Mouse (Mus musculus) bone marrow, adult 2 months (tissue): ENCODE results near the gene Rpl9-ps6. TPM values are rescaled to one million over a fixed set of nuclear protein-coding genes. Genes with fewer than 3 reads are reported as not detected.

Experiments used
- H3K27ac ChIP-seq: fragments of 200-500 bp; 2 replicates; pipeline ENCODE4 v1.5.1; 2012; ENCODE audit warnings: low read depth, mild to moderate bottlenecking, control low read depth, inconsistent platforms, low read length; ENCODE audit not compliant: control insufficient read depth, poor library complexity, insufficient read depth
- H3K4me1 ChIP-seq: fragments of 200-500 bp; 2 replicates; pipeline ENCODE4 v1.6.1; 2011; ENCODE audit warnings: low read length; ENCODE audit not compliant: control insufficient read depth, insufficient read depth
- H3K4me3 ChIP-seq: fragments of 200-500 bp; replicated peaks from 2 replicates; pipeline ENCODE3; 2011; ENCODE audit warnings: mild to moderate bottlenecking, low read depth, low read length, control low read depth; ENCODE audit not compliant: control insufficient read depth
- CTCF ChIP-seq: fragments of 200-500 bp; IDR thresholded peaks from 2 replicates; pipeline ENCODE4 v1.5.1; 2011; ENCODE audit warnings: low read length, control low read depth; ENCODE audit not compliant: control insufficient read depth, insufficient read depth
- POLR2A ChIP-seq: fragments of 200-500 bp; IDR thresholded peaks from 2 replicates; pipeline ENCODE4 v1.6.1; 2011; ENCODE audit warnings: low read depth, mild to moderate bottlenecking, control low read depth, low read length, borderline replicate concordance; ENCODE audit not compliant: control insufficient read depth
- WGBS: fragments of 180-500 bp; shearing (Covaris S2); methylation state at CpG from one replicate; pipeline ENCODE4 v1.1.7; 2018; 5-methylcytosine and 5-hydroxymethylcytosine counted together
- polyA plus RNA-seq: library from polyadenylated mRNA; stranded (reverse); fragments of >200 nt; gene quantifications from 2 replicates; pipeline ENCODE4 v1.2.4, GENCODE M21; 2011; ENCODE audit warnings: low replicate concordance; ENCODE audit not compliant: missing spikeins, insufficient read depth, insufficient read length

The Rpl9-ps6 gene
- polyA plus RNA-seq, 1 experiment = 2,064 TPM

GRCm38 (mm10) chr19:32452231-32452630, 14.1 kb downstream of the Rpl9-ps6 start:
- no peak overlapping the region for H3K27ac ChIP-seq
- no peak for TF ChIP-seq CTCF
- no peak for TF ChIP-seq POLR2A
- no peak overlapping the region for H3K4me3 ChIP-seq
- 81% methylated on average over 4 of the region's 4 CpGs for WGBS
- H3K4me1 ChIP-seq = no peaks in the 10 kb centered on the region

GRCm38 (mm10) chr19:32448931-32449330, 17.4 kb downstream of the Rpl9-ps6 start:
- no peak for TF ChIP-seq CTCF
- TF ChIP-seq POLR2A = no peak
- no peak overlapping the region for H3K27ac ChIP-seq
- WGBS = 85% methylated on average over 10 of the region's 10 CpGs
- H3K4me1 ChIP-seq = no peaks in the 10 kb centered on the region
- no peak overlapping the region for H3K4me3 ChIP-seq

GRCm38 (mm10) chr19:32441568-32441967, 24.8 kb downstream of the Rpl9-ps6 start:
- Histone ChIP-seq H3K27ac (no peak overlapping the region), H3K4me3 (no peak overlapping the region), H3K4me1 (no peaks in the 10 kb centered on the region)
- 87% methylated on average over 10 of the region's 11 CpGs for WGBS
- TF ChIP-seq CTCF (peak; percentile 36; the same call in 1 of the 2 replicates), POLR2A (no peak)

GRCm38 (mm10) chr19:32439356-32439755, 27.0 kb downstream of the Rpl9-ps6 start:
- H3K4me3 ChIP-seq = no peak overlapping the region
- no peaks in the 10 kb centered on the region for H3K4me1 ChIP-seq
- WGBS = 87% methylated on average over 2 of the region's 2 CpGs
- no peak overlapping the region for H3K27ac ChIP-seq
- no peak for TF ChIP-seq POLR2A
- no peak for TF ChIP-seq CTCF

- TF ChIP-seq CTCF (no peak), POLR2A (no peak)
- 86% methylated on average over 3 of the region's 3 CpGs for WGBS
- H3K4me1 ChIP-seq = no peaks in the 10 kb centered on the region; the same call in 1 of the 2 replicates
- H3K4me3 ChIP-seq = no peak overlapping the region
- no peak overlapping the region for H3K27ac ChIP-seq
Observed at GRCm38 (mm10) chr19:32425856-32426255, 40.5 kb downstream of the Rpl9-ps6 start.

- WGBS = 82% methylated on average over 3 of the region's 3 CpGs
- no peak for TF ChIP-seq POLR2A
- no peak for TF ChIP-seq CTCF
- Histone ChIP-seq H3K27ac (no peak overlapping the region), H3K4me1 (no peaks in the 10 kb centered on the region; the same call in 1 of the 2 replicates), H3K4me3 (no peak overlapping the region)
Observed at GRCm38 (mm10) chr19:32424706-32425105, 41.7 kb downstream of the Rpl9-ps6 start.

GRCm38 (mm10) chr19:32419069-32419468, 47.3 kb downstream of the Rpl9-ps6 start:
- no peak overlapping the region for H3K4me3 ChIP-seq
- no peaks in the 10 kb centered on the region; the same call in 1 of the 2 replicates for H3K4me1 ChIP-seq
- WGBS = 67% methylated on average over 3 of the region's 3 CpGs
- H3K27ac ChIP-seq = no peak overlapping the region
- TF ChIP-seq CTCF (no peak), POLR2A (no peak)

GRCm38 (mm10) chr19:32416692-32417317, 49.6 kb downstream of the Rpl9-ps6 start:
- no peak overlapping the region for H3K4me3 ChIP-seq
- TF ChIP-seq POLR2A = no peak
- TF ChIP-seq CTCF = no peak
- no peaks in the 10 kb centered on the region for H3K4me1 ChIP-seq
- WGBS = 76% methylated on average over 7 of the region's 7 CpGs
- no peak overlapping the region for H3K27ac ChIP-seq

Other genes starting within 250 kb of the Rpl9-ps6 start
- gene Sgms1, start 76.9 kb downstream of the Rpl9-ps6 start, polyA plus RNA-seq = 19.7 and 21.4 TPM in 2 replicates
- 30.4 and 51.5 TPM in 2 replicates for gene Minpp1, start 19.2 kb upstream of the Rpl9-ps6 start, polyA plus RNA-seq
- gene Papss2, start 129.2 kb upstream of the Rpl9-ps6 start, polyA plus RNA-seq = 1.4 and 4.3 TPM in 2 replicates